Mouse (Mus musculus) embryonic facial prominence, embryonic 10.5 days (tissue): ENCODE measurements around the gene 4930524J08Rik. TPM values are rescaled to one million over a fixed set of nuclear protein-coding genes. Genes with fewer than 3 reads are reported as not detected.
A peak's percentile ranks its signal among the peaks of the same experiment; 100 is the strongest.

Experiments used
- DNase-seq: peaks from one replicate; pipeline ENCODE4 v3.0.0-alpha.2; 2017; ENCODE audit warnings: low spot score
- H3K27ac ChIP-seq: fragments of 300-500 bp; sonication (generic); replicated peaks from 2 replicates; pipeline ENCODE4 v1.5.1; 2016; ENCODE audit warnings: mild to moderate bottlenecking
- H3K27me3 ChIP-seq: fragments of 300-500 bp; sonication (generic); replicated peaks from 2 replicates; pipeline ENCODE4 v1.6.1; 2016; ENCODE audit warnings: low read depth, mild to moderate bottlenecking; ENCODE audit not compliant: poor library complexity, severe bottlenecking
- H3K36me3 ChIP-seq: fragments of 300-500 bp; sonication (generic); replicated peaks from 2 replicates; pipeline ENCODE4 v1.6.1; 2016; ENCODE audit warnings: mild to moderate bottlenecking, moderate library complexity
- H3K4me1 ChIP-seq: fragments of 300-500 bp; sonication (generic); 2 replicates; pipeline ENCODE4 v1.6.1; 2016
- H3K4me3 ChIP-seq: fragments of 300-500 bp; sonication (generic); 2 replicates; pipeline ENCODE4 v1.5.1; 2016; ENCODE audit warnings: mild to moderate bottlenecking, moderate library complexity
- H3K9me3 ChIP-seq: fragments of 300-500 bp; sonication (generic); 2 replicates; pipeline ENCODE4 v1.6.1; 2016; ENCODE audit warnings: mild to moderate bottlenecking
- WGBS: fragments of 180-500 bp; shearing (Covaris S2); methylation state at CpG from one replicate; pipeline ENCODE4 v1.1.7; 2016; 5-methylcytosine and 5-hydroxymethylcytosine counted together
- polyA plus RNA-seq: library from polyadenylated mRNA; unstranded; fragments of >200 nt; fragmentation: Nextera tagmentation; extraction: Ambion mirVana; gene quantifications from 2 replicates; pipeline ENCODE4 v1.2.1, GENCODE M21; 2016

The 4930524J08Rik gene
- polyA plus RNA-seq = 1.5 and 1.8 TPM in 2 replicates

- no peaks in the 10 kb centered on the region for H3K27me3 ChIP-seq
- peaks cover 2% of the 10 kb centered on the region; the same call in 1 of the 2 replicates for H3K9me3 ChIP-seq
- DNase-seq = peak; percentile 99
- WGBS = under 1% methylated on average over 97 of the region's 97 CpGs
- peaks cover 29% of the 10 kb centered on the region for H3K36me3 ChIP-seq
- H3K27ac ChIP-seq = peak within 1 kb of the TSS; percentile 100
- H3K4me1 ChIP-seq = peaks cover 29% of the 10 kb centered on the region
- peak within 1 kb of the TSS; percentile 97 for H3K4me3 ChIP-seq
Observed at GRCm38 (mm10) chr5:99978699-99979442, at the start of gene 4930524J08Rik, which contains the start of gene Hnrnpd. TSS of gene 4930524J08Rik (plus strand) at chr5:99979061. TSS of gene Hnrnpd (minus strand) at chr5:99978938.

- Histone ChIP-seq H3K4me1 (no peaks in the 10 kb centered on the region), H3K36me3 (no peaks in the 10 kb centered on the region), H3K27me3 (no peaks in the 10 kb centered on the region), H3K27ac (no peak overlapping the region), H3K9me3 (no peaks in the 10 kb centered on the region), H3K4me3 (no peak overlapping the region)
- DNase-seq = no peak
- 81% methylated on average over 6 of the region's 6 CpGs for WGBS
Observed at GRCm38 (mm10) chr5:99931910-99932309, 47.0 kb upstream of the 4930524J08Rik start.

- Histone ChIP-seq H3K27ac (no peak overlapping the region), H3K4me1 (no peaks in the 10 kb centered on the region), H3K4me3 (no peak overlapping the region), H3K36me3 (peaks cover 6% of the 10 kb centered on the region; the same call in 1 of the 2 replicates), H3K9me3 (peaks cover 8% of the 10 kb centered on the region), H3K27me3 (no peaks in the 10 kb centered on the region)
- no peak for DNase-seq
- WGBS = 79% methylated on average over 3 of the region's 3 CpGs
Observed at GRCm38 (mm10) chr5:99939440-99939839, 39.4 kb upstream of the 4930524J08Rik start.

- WGBS = 76% methylated on average over 10 of the region's 10 CpGs
Observed at GRCm38 (mm10) chr5:99941273-99941672, 37.6 kb upstream of the 4930524J08Rik start.

GRCm38 (mm10) chr5:99941776-99942502, 36.9 kb upstream of the 4930524J08Rik start:
- Histone ChIP-seq H3K4me3 (no peak overlapping the region), H3K27ac (no peak overlapping the region), H3K27me3 (no peaks in the 10 kb centered on the region), H3K9me3 (peaks cover 18% of the 10 kb centered on the region), H3K36me3 (peaks cover 24% of the 10 kb centered on the region), H3K4me1 (no peaks in the 10 kb centered on the region)
- WGBS = 60% methylated on average over 10 of the region's 10 CpGs
- no peak for DNase-seq

More at GRCm38 (mm10) chr5:99941273-99941672, 37.6 kb upstream of the 4930524J08Rik start:
- Histone ChIP-seq H3K9me3 (peaks cover 18% of the 10 kb centered on the region), H3K4me1 (no peaks in the 10 kb centered on the region), H3K27ac (no peak overlapping the region), H3K4me3 (no peak overlapping the region), H3K27me3 (no peaks in the 10 kb centered on the region), H3K36me3 (peaks cover 24% of the 10 kb centered on the region)
- no peak for DNase-seq

GRCm38 (mm10) chr5:99952513-99952912, 26.3 kb upstream of the 4930524J08Rik start:
- Histone ChIP-seq H3K27me3 (no peaks in the 10 kb centered on the region), H3K36me3 (peaks cover 37% of the 10 kb centered on the region), H3K4me1 (peaks cover 5% of the 10 kb centered on the region; the same call in 1 of the 2 replicates), H3K4me3 (no peak overlapping the region), H3K9me3 (no peaks in the 10 kb centered on the region), H3K27ac (no peak overlapping the region)
- DNase-seq = no peak
- WGBS = 88% methylated on average over 5 of the region's 5 CpGs

GRCm38 (mm10) chr5:99953883-99954282, 25.0 kb upstream of the 4930524J08Rik start:
- WGBS = 34% methylated on average over 1 of the region's 1 CpGs

GRCm38 (mm10) chr5:99958666-99959065, 20.2 kb upstream of the 4930524J08Rik start:
- no peak for DNase-seq
- no peak overlapping the region for H3K4me3 ChIP-seq
- 94% methylated on average over 1 of the region's 1 CpGs for WGBS

More at GRCm38 (mm10) chr5:99953883-99954282, 25.0 kb upstream of the 4930524J08Rik start:
- Histone ChIP-seq H3K27me3 (no peaks in the 10 kb centered on the region), H3K4me1 (peaks cover 5% of the 10 kb centered on the region; the same call in 1 of the 2 replicates), H3K27ac (0 out of 2 replicates have a peak overlapping the region, but pooled peaks have one; percentile 3), H3K36me3 (peaks cover 49% of the 10 kb centered on the region), H3K9me3 (no peaks in the 10 kb centered on the region), H3K4me3 (no peak overlapping the region)
- DNase-seq = no peak

GRCm38 (mm10) chr5:99959236-99959936, 19.5 kb upstream of the 4930524J08Rik start:
- H3K4me1 ChIP-seq = no peaks in the 10 kb centered on the region
- peak; percentile 8 for DNase-seq
- H3K36me3 ChIP-seq = peaks cover 77% of the 10 kb centered on the region
- 82% methylated on average over 2 of the region's 2 CpGs for WGBS
- H3K27me3 ChIP-seq = no peaks in the 10 kb centered on the region
- H3K27ac ChIP-seq = no peak overlapping the region
- no peak overlapping the region for H3K4me3 ChIP-seq
- no peaks in the 10 kb centered on the region for H3K9me3 ChIP-seq

More at GRCm38 (mm10) chr5:99958666-99959065, 20.2 kb upstream of the 4930524J08Rik start:
- Histone ChIP-seq H3K36me3 (peaks cover 74% of the 10 kb centered on the region), H3K27ac (no peak overlapping the region), H3K4me1 (peaks cover 2% of the 10 kb centered on the region; the same call in 1 of the 2 replicates), H3K9me3 (no peaks in the 10 kb centered on the region), H3K27me3 (no peaks in the 10 kb centered on the region)

GRCm38 (mm10) chr5:99959960-99960359, 18.9 kb upstream of the 4930524J08Rik start:
- Histone ChIP-seq H3K9me3 (no peaks in the 10 kb centered on the region), H3K4me3 (no peak overlapping the region), H3K36me3 (peaks cover 83% of the 10 kb centered on the region), H3K4me1 (no peaks in the 10 kb centered on the region), H3K27ac (no peak overlapping the region), H3K27me3 (no peaks in the 10 kb centered on the region)
- 89% methylated on average over 2 of the region's 2 CpGs for WGBS
- peak; percentile 1 for DNase-seq

GRCm38 (mm10) chr5:99973941-99974340, 4.9 kb upstream of the 4930524J08Rik start:
- Histone ChIP-seq H3K4me1 (peaks cover 28% of the 10 kb centered on the region), H3K9me3 (no peaks in the 10 kb centered on the region), H3K27ac (no peak overlapping the region), H3K4me3 (peak overlapping the region; percentile 25; the same call in 1 of the 2 replicates), H3K27me3 (no peaks in the 10 kb centered on the region), H3K36me3 (peaks cover 71% of the 10 kb centered on the region)
- DNase-seq = no peak
- 37% methylated on average over 2 of the region's 2 CpGs for WGBS

- Histone ChIP-seq H3K4me3 (peak overlapping the region; percentile 97), H3K27me3 (no peaks in the 10 kb centered on the region), H3K27ac (no peak overlapping the region), H3K36me3 (peaks cover 61% of the 10 kb centered on the region), H3K4me1 (peaks cover 33% of the 10 kb centered on the region), H3K9me3 (no peaks in the 10 kb centered on the region)
- WGBS = 78% methylated on average over 4 of the region's 4 CpGs
- no peak for DNase-seq
Observed at GRCm38 (mm10) chr5:99975061-99975460, 3.8 kb upstream of the 4930524J08Rik start.
